Mouse (Mus musculus) hindbrain, embryonic 13.5 days (tissue): ENCODE data around the gene Fam84b. TPM values are rescaled to one million over a fixed set of nuclear protein-coding genes. Genes with fewer than 3 reads are reported as not detected.

Experiments used
- ATAC-seq: fragments of 200-750 bp; cut with Nextera tagmentation; 2 replicates; pipeline ENCODE4 v1.8.0; 2017; ENCODE audit warnings: moderate TSS enrichment; ENCODE audit not compliant: low FRiP score
- H3K27ac ChIP-seq: fragments of 300-500 bp; sonication (generic); 2 replicates; pipeline ENCODE4 v1.5.1; 2015; ENCODE audit warnings: inconsistent platforms, mild to moderate bottlenecking, moderate library complexity
- H3K27me3 ChIP-seq: fragments of 300-500 bp; sonication (generic); 2 replicates; pipeline ENCODE4 v1.6.1; 2015; ENCODE audit warnings: mild to moderate bottlenecking, inconsistent platforms
- H3K36me3 ChIP-seq: fragments of 300-500 bp; sonication (generic); 2 replicates; pipeline ENCODE4 v1.6.1; 2015; ENCODE audit warnings: mild to moderate bottlenecking, inconsistent platforms
- H3K4me1 ChIP-seq: fragments of 300-500 bp; sonication (generic); replicated peaks from 2 replicates; pipeline ENCODE4 v1.6.1; 2015; ENCODE audit warnings: inconsistent platforms
- H3K4me2 ChIP-seq: fragments of 300-500 bp; sonication (generic); 2 replicates; pipeline ENCODE4 v1.6.1; 2015; ENCODE audit warnings: inconsistent platforms, mild to moderate bottlenecking, moderate library complexity
- H3K4me3 ChIP-seq: fragments of 300-500 bp; sonication (generic); 2 replicates; pipeline ENCODE4 v1.5.1; 2015; ENCODE audit warnings: mild to moderate bottlenecking, inconsistent platforms
- H3K9ac ChIP-seq: fragments of 300-500 bp; sonication (generic); 2 replicates; pipeline ENCODE4 v1.6.1; 2015; ENCODE audit warnings: mild to moderate bottlenecking, inconsistent platforms
- H3K9me3 ChIP-seq: fragments of 300-500 bp; sonication (generic); 2 replicates; pipeline ENCODE4 v1.6.1; 2016; ENCODE audit warnings: inconsistent platforms
- WGBS: fragments of 180-500 bp; shearing (Covaris S2); methylation state at CpG from one replicate; pipeline ENCODE4 v1.1.7; 2015; 5-methylcytosine and 5-hydroxymethylcytosine counted together
- polyA plus RNA-seq: library from polyadenylated mRNA; unstranded; fragments of >200 nt; fragmentation: Nextera tagmentation; extraction: Ambion mirVana; gene quantifications from 2 replicates; pipeline ENCODE4 v1.2.1, GENCODE M21; 2015

Gene Fam84b
- polyA plus RNA-seq, 1 experiment from 2014 or later = 15.4 TPM

- 90% methylated on average over 4 of the region's 4 CpGs for WGBS
- no peak for ATAC-seq
- H3K4me1 ChIP-seq = no peaks in the 10 kb centered on the region
- H3K4me3 ChIP-seq = no peak overlapping the region
- H3K27me3 ChIP-seq = no peaks in the 10 kb centered on the region
- no peak overlapping the region for H3K4me2 ChIP-seq
- H3K9ac ChIP-seq = no peak overlapping the region
- H3K36me3 ChIP-seq = no peaks in the 10 kb centered on the region
- H3K27ac ChIP-seq = no peak overlapping the region
- H3K9me3 ChIP-seq = no peaks in the 10 kb centered on the region
Observed at GRCm38 (mm10) chr15:60779063-60779462, 74.5 kb downstream of the Fam84b start.

Other genes with a start within 250 kb of the Fam84b start
- gene A1bg, start 69.2 kb upstream of the Fam84b start, polyA plus RNA-seq = not detected in 2 replicates